Mouse (Mus musculus) left cerebral cortex, adult 11 months (tissue): ENCODE measurements around the gene Gdf1.

Experiments used
- DNase-seq: peaks from one replicate; pipeline ENCODE4 v3.0.0; 2022; ENCODE audit warnings: low spot score

The Gdf1 gene

DNA sequence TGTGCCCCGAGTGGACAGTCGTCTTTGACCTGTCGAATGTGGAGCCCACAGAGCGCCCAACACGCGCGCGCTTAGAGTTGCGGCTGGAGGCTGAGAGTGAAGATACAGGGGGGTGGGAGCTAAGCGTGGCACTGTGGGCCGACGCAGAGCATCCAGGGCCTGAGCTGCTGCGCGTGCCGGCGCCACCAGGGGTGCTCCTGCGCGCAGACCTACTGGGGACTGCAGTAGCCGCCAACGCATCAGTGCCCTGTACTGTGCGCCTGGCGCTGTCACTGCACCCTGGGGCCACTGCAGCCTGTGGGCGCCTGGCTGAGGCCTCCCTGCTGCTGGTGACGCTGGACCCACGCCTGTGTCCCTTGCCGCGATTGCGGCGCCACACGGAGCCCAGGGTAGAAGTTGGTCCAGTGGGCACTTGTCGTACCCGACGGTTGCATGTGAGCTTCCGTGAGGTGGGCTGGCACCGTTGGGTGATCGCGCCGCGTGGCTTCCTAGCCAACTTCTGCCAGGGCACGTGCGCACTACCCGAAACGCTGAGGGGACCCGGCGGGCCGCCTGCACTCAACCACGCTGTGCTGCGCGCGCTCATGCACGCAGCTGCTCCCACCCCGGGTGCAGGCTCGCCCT is 1.2 kb downstream of the Gdf1 start:
- peak; percentile 61 for DNase-seq

GRCm38 (mm10) chr8:70331526-70331925 is 1.9 kb downstream of the Gdf1 start:
- no peak for DNase-seq

DNA sequence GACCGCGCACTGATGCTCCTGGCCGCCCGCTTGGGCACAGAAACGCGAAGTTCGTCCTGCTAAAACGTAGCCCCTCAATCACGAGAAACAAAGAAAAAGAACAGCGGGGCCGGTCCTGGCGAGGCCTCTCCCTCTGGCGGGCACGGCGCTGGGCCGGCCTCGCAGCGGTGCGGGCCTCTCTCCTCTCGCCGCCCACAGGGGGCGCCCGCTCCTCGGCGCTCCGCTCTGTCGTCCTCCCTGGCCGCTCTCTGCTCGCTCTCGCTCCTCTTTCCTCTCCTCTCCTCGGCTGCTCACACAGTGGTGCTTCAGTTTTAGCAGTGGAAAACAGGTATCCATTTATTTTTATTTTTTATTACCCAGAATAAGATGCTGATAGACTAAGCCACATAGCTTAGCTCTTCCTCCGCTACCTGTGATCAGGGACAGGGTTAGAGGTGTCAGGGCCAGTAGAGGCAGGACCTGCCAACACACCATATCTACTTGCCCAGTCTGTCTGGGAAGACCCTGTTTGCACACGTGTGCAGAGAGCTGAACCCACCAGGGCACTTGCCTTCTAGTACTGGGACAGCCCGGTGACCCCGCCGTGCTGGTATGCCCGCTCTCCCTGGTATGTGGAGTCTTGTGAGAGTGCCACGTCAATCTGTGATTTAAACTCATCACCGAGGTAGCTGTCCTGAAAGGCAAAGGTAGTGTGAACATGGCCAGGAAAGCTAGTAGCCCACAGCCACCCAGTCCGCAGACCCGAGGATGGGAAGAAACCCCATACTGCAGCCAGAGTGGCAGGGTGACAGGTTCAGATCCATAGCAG is 2.7 kb downstream of the Gdf1 start:
- DNase-seq, result peak; percentile 53

GRCm38 (mm10) chr8:70332878-70333202 is 3.2 kb downstream of the Gdf1 start:
- no peak for DNase-seq

DNA sequence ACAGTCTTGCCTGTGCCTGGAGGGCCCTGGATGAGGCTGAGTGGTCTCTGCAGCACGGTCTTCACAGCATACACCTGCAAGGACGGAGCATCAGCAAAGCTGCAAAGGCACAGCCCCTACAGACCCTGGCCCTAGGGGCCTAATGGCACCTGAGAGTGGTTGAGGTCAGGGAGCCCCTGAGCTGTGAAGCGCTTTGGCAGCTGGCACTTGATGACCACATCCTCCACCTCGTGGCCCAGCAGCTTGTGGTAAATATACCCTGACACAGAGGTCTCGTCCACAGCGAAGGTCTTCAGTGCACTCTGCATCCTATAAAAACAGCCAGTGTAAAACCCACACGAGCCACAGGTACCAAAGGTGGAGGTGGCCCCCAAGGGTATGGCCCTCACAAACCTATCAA is 9.3 kb downstream of the Gdf1 start:
- DNase-seq, result no peak

DNA sequence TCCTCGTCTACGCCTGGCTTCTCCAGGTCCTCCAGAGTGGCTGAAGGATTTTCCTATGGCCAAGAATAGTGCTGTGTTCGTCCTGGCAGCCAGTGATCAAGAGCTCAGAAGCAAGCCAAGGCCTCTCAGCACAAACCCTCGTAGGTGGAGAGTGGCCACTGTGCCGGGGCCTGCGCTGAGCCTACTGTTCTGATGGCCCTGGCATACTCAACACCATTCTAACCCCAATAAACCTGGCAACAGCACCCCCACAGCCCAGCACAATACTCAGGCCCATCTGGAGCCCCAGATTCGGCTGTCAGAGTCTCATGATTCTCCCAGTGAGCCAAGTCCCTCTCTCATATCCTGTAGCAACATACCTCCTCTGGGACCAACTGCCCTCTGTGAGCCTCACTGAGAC is 11.0 kb downstream of the Gdf1 start:
- DNase-seq, result no peak

DNA sequence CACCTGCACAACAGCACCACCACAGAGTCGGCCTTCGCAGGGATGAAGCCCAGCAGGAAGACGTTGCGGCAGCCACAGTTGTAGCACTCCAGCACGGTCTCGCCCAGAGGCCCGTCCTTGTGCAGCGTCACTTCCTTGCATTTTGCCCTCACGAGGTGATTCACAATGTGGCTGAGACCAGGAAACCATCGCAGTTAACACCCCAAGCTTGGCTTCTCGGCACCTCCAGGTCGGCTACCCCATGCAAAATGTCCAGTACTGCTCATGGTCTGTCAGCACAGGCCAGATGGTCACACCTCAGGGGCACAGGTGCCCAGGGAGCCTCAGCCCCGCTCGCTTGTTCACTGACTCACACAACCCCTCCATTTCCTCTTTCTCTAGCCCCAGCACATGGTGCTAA is 12.4 kb downstream of the Gdf1 start:
- DNase-seq, result no peak

GRCm38 (mm10) chr8:70343076-70343475 is 13.5 kb downstream of the Gdf1 start:
- DNase-seq, result no peak

GRCm38 (mm10) chr8:70343696-70344095 is 14.1 kb downstream of the Gdf1 start:
- no peak for DNase-seq

GRCm38 (mm10) chr8:70344279-70344678 is 14.7 kb downstream of the Gdf1 start:
- no peak for DNase-seq

DNA sequence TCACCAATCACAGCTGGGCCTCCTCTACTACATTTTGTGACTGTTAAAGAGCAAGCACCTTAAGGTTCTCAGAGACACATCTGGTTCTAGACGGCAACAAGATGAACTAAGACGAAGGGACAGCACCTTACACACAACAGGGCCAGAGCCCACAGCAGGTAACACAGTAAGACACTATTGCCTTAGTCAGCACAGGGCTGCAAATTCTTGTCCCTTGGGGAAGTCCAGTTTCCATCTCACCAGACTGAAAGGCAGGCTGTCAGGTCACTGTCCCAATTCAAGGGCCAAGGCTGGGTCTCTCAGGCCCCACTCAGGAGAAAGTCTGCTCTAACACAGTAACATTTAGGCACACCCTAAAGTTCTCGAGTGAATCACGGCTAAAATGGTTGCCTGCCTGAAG is 17.8 kb downstream of the Gdf1 start:
- no peak for DNase-seq

DNA sequence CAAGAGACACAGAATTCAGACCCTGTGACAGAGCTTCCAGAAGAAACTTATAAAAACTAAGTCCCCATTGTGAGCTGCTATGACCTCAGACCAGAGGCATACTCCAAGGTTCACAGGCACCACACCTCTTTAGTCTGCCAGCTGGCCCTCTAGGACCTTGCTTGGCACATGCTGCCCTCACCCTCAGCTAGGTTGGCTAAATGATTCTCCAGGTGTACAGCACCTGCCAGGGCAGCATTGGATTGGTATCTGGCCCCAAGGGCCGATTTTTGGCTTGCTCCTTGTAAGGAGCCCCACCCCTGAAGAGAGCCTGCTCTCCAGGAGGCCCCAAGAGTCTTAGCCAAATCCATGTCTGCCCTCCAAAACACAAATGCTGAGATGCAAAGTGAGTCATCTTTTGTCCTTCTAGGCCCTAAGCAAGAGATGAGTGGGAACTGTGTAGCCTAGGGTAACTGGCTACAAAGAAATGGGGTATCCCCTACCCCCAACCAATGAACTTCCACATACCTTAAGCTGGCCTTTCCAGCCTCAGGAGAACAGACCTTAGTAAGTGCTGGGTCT is 18.3 kb downstream of the Gdf1 start:
- no peak for DNase-seq

- DNase-seq, result no peak
Observed at GRCm38 (mm10) chr8:70351035-70351999, 21.7 kb downstream of the Gdf1 start.

DNA sequence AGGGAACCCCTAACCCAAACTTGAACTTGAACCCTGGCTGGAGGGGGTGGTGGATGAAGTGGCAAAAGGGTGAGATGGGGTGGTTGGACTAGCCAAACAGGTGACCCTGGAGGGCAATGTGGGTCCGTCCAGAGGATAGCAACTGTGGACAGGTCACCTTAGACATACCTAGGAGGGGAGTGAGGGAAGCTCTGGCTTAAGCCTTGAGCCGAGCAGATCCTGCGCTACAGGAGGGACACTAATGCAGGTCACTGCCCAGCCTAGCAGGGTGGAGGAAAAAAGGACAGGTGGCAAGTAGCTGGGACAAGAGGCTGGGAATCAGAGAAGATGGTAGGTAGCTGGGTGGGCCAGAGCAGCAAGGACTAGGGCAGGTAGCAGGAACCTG is 22.4 kb downstream of the Gdf1 start:
- DNase-seq, result no peak

GRCm38 (mm10) chr8:70352657-70353151 is 23.1 kb downstream of the Gdf1 start:
- no peak for DNase-seq

DNA sequence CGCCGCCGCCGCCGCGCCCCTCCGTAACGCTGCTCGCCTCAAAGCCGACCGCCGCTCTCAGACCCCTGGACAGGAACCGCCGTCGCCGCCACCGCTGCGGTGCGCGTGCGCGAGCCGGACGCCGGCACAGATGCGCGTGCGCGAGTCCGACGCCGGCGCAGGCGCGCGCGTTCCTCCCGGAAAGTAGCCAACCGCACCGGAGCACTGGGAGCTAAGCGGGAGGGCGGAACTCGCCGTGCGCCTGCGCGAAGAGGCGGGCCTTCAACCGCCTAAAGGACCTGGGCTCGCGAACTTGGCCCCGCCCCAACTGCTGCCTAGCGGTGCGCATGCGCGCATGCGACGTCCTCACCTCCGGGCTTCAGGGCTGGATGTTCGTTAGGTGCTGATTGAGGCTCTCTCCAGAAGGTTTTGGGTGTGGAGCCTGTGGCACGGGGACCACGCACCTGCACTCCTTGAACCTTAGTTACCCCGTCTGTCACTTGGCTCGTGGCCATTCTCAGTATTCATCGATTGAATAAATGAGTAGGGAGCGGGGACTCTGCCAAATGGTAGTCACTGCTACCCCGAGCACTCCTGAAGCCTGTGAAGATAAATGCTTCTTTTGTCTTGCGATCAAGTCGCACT is 23.7 kb downstream of the Gdf1 start, which contains the start of gene Upf1:
TSS of gene Upf1 (minus strand) at position 85 of the 624 bp plus-strand sequence.
- peak; percentile 98 for DNase-seq

DNA sequence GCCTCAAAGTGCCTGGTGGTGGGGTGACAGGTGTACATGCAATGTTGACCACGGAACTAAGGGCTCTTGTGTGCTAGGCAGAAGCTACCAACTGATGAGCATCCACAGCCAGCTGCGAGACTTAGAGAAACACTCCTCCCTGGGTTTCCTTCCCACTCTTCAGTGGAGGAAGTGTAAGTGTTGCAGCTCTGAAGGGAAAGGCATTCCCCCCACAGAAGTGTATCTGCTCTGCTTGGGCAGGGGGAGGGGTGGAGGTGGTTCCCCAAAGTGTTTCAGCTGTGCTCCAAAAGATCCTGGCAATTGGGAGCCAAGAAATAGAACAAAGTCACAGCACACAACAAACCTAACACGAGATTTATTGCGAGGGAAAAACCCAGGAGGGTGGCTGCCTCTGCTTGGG is 24.4 kb downstream of the Gdf1 start:
- no peak for DNase-seq

DNA sequence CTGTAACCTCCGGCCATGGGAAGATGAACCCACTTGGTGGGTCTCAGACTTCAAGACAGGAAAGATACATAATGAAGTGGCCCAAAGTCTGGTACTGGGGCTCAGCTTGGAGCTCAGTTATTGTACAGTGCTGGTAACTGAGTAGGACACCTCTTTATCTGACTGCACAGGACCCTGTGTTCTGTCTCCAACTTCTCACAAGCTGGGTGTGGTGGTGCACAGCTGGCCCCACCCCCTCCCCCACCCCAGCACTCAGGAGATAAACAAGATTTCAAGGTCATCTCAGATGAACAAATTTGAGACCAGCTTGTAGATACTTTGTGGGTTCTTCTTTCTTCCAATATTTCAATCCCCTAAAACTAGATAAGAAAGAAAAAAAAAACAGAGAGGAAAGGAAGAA is 26.5 kb downstream of the Gdf1 start:
- no peak for DNase-seq

DNA sequence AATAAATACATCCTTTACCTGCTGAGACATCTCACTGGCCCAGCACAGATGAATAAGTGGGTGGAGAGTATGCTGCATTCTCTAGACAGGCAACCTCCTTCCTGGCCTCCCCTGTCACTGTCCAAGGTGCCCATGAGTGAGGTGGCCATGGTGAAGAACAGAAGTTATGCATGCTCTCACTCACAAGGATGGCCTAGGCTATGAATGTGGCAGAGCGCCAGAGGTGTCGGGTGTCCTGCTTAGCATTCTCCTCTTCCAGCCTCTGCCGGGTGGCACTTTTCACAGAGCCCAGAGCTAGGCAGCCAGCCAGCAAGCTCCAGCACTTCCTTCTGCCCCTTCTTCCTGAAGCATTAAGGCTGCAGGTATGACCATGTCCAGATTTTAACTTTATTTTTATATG is 29.8 kb downstream of the Gdf1 start:
- no peak for DNase-seq

- DNase-seq, result no peak
Observed at GRCm38 (mm10) chr8:70360769-70361168, 31.2 kb downstream of the Gdf1 start.

DNA sequence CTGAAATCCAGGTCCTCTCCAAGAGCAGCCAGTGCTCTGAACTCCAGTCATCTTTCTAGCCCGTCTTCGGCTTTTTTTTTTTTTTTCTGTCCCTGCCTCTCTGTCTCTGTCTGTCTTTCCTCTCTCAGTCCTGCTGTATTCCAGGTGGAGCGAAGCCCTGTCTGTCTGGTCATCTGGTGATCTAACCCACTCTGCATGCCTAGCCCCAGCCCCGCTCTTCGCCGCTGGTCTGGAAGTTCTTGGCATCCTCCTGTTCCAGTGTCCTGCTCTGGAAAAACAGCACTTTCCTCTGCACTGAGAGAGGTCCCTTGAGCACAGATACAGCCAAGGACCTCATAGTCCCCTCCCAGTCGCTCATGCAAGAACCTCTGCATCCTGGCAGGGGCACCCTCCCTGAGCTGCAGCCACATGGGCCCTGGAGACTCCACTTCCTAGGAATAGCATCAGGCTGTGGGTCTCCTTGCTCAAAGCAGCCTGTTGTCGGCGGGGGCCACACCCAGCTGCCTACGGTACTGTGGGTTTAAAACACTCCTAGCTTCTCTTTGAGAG is 31.9 kb downstream of the Gdf1 start:
- no peak for DNase-seq
